ENCODE assay signal across 7 mouse cellular contexts in genomic region chr17:87530818-87531410, GRCm38 (mm10).
DNase-seq lines count a peak whose midpoint lies in the region; ATAC-seq and TF ChIP-seq lines count a peak whose summit lies in the region.

No protein-coding gene starts in this region.

- H3K4me1 ChIP-seq in lung, postnatal 0 days (ENCODE audit: insufficient read depth, low read depth, low read length) = peaks cover 19% of the 10 kb centered on the region
- H3K4me1 ChIP-seq in forebrain, embryonic 12.5 days = peaks cover 25% of the 10 kb centered on the region
- peaks cover 14% of the 10 kb centered on the region; the same call in 1 of the 2 replicates for H3K4me1 ChIP-seq in kidney, postnatal 0 days (replicated peaks; ENCODE audit: insufficient read depth, low read length)
- H3K4me1 ChIP-seq in neural tube, embryonic 15.5 days = peaks cover 31% of the 10 kb centered on the region

- H3K36me3 ChIP-seq in lung, postnatal 0 days (ENCODE audit: insufficient read depth, low read length) = no peaks in the 10 kb centered on the region
- H3K36me3 ChIP-seq in forebrain, embryonic 12.5 days (replicated peaks) = no peaks in the 10 kb centered on the region
- H3K36me3 ChIP-seq in kidney, postnatal 0 days (ENCODE audit: insufficient read depth, low read length) = no peaks in the 10 kb centered on the region
- H3K36me3 ChIP-seq in neural tube, embryonic 15.5 days = no peaks in the 10 kb centered on the region

- TF ChIP-seq CTCF in lung, postnatal 0 days (IDR thresholded peaks at IDR 0.05) = no peak
- TF ChIP-seq CTCF in kidney, postnatal 0 days (IDR thresholded peaks at IDR 0.05; ENCODE audit: low read depth) = no peak

- peak overlapping the region; percentile 92 for H3K27ac ChIP-seq in lung, postnatal 0 days (ENCODE audit: low read length)
- 0 out of 2 replicates have a peak overlapping the region, but pooled peaks have one; percentile 31 for H3K27ac ChIP-seq in forebrain, embryonic 12.5 days
- H3K27ac ChIP-seq in kidney, postnatal 0 days = peak overlapping the region; percentile 47
- H3K27ac ChIP-seq in neural tube, embryonic 15.5 days (replicated peaks) = peak overlapping the region; percentile 48; the same call in 1 of the 2 replicates

- H3K9ac ChIP-seq in lung, postnatal 0 days (replicated peaks; ENCODE audit: low read depth) = peak overlapping the region; percentile 36
- H3K9ac ChIP-seq in forebrain, embryonic 12.5 days = peak overlapping the region; percentile 51; the same call in 1 of the 2 replicates
- peak overlapping the region; percentile 32; the same call in 1 of the 2 replicates for H3K9ac ChIP-seq in kidney, postnatal 0 days (ENCODE audit: low read depth, low read length)
- peak overlapping the region; percentile 14 for H3K9ac ChIP-seq in neural tube, embryonic 15.5 days (replicated peaks)

- no peaks in the 10 kb centered on the region for H3K9me3 ChIP-seq in lung, postnatal 0 days (ENCODE audit: low read length)
- H3K9me3 ChIP-seq in forebrain, embryonic 12.5 days = no peaks in the 10 kb centered on the region
- no peaks in the 10 kb centered on the region for H3K9me3 ChIP-seq in kidney, postnatal 0 days (replicated peaks; ENCODE audit: low read length)
- H3K9me3 ChIP-seq in neural tube, embryonic 15.5 days (replicated peaks) = no peaks in the 10 kb centered on the region

- no peak for ATAC-seq in lung, postnatal 0 days
- peak; percentile 53 for ATAC-seq in forebrain, embryonic 12.5 days (ENCODE audit: low FRiP score)
- ATAC-seq in kidney, postnatal 0 days (replicated peaks; ENCODE audit: low FRiP score, low read depth) = peak; percentile 21; the same call in 1 of the 2 replicates
- ATAC-seq in neural tube, embryonic 15.5 days (ENCODE audit: low FRiP score) = peak; percentile 51

- no peak for TF ChIP-seq EP300 in lung, postnatal 0 days (IDR thresholded peaks at IDR 0.05)

- WGBS in lung, postnatal 0 days = 5% methylated on average over 17 of the region's 17 CpGs
- 1% methylated on average over 17 of the region's 17 CpGs for WGBS in forebrain, embryonic 12.5 days
- WGBS in kidney, postnatal 0 days = 6% methylated on average over 17 of the region's 17 CpGs
- WGBS in neural tube, embryonic 15.5 days = 3% methylated on average over 17 of the region's 17 CpGs

- H3K4me2 ChIP-seq in lung, postnatal 0 days (replicated peaks; ENCODE audit: low read depth, low read length) = peak overlapping the region; percentile 60
- H3K4me2 ChIP-seq in forebrain, embryonic 12.5 days = peak overlapping the region; percentile 64
- H3K4me2 ChIP-seq in kidney, postnatal 0 days (ENCODE audit: low read length) = peak overlapping the region; percentile 62
- peak overlapping the region; percentile 64 for H3K4me2 ChIP-seq in neural tube, embryonic 15.5 days

- H3K27me3 ChIP-seq in lung, postnatal 0 days (replicated peaks; ENCODE audit: insufficient read depth, low read length) = no peaks in the 10 kb centered on the region
- peaks cover 9% of the 10 kb centered on the region; the same call in 1 of the 2 replicates for H3K27me3 ChIP-seq in forebrain, embryonic 12.5 days
- H3K27me3 ChIP-seq in kidney, postnatal 0 days (ENCODE audit: insufficient read depth, low read length) = no peaks in the 10 kb centered on the region
- no peaks in the 10 kb centered on the region for H3K27me3 ChIP-seq in neural tube, embryonic 15.5 days (replicated peaks)

- no peak for DNase-seq in lung, postnatal 0 days (ENCODE audit: low spot score)
- DNase-seq in lung, adult 18-20 months = no peak
- DNase-seq in kidney, postnatal 0 days (ENCODE audit: low spot score) = no peak
- no peak for DNase-seq in thymus, postnatal 4 days
- DNase-seq in left cerebral cortex, adult 11 months (ENCODE audit: low spot score) = no peak

- H3K4me3 ChIP-seq in lung, postnatal 0 days (ENCODE audit: low read depth, low read length) = peak overlapping the region; percentile 36
- peak overlapping the region; percentile 43 for H3K4me3 ChIP-seq in forebrain, embryonic 12.5 days (replicated peaks)
- H3K4me3 ChIP-seq in kidney, postnatal 0 days (replicated peaks; ENCODE audit: low read depth, low read length) = peak overlapping the region; percentile 35
- peak overlapping the region; percentile 41 for H3K4me3 ChIP-seq in neural tube, embryonic 15.5 days (replicated peaks)

Comparison
In these comparisons a context has a peak if more than half of its experiments do, and no peak if none do; other contexts are left out.
1. H3K27ac ChIP-seq: peak in every context shown above with its lines; median percentile 92 in lung, postnatal 0 days; 48 in neural tube, embryonic 15.5 days; 47 in kidney, postnatal 0 days; 31 in forebrain, embryonic 12.5 days.